Mouse (Mus musculus) intestine, postnatal 0 days (tissue): ENCODE results near the gene Gm12166. TPM values are rescaled to one million over a fixed set of nuclear protein-coding genes. Genes with fewer than 3 reads are reported as not detected.
A peak's percentile ranks its signal among the peaks of the same experiment; 100 is the strongest.
"Not testable (repeated sequence)": the region's sequence is repeated elsewhere in the genome, so short reads cannot be mapped to it uniquely, and the experiment has no call there.

Source experiments
- ATAC-seq: fragments of 200-750 bp; cut with Nextera tagmentation; 2 replicates; pipeline ENCODE4 v1.8.0; 2017; ENCODE audit warnings: mild to moderate bottlenecking, moderate TSS enrichment, moderate library complexity
- H3K27ac ChIP-seq: fragments of 300-500 bp; sonication (generic); 2 replicates; pipeline ENCODE4 v1.5.1; 2014; ENCODE audit warnings: mild to moderate bottlenecking, low read depth, low read length, moderate library complexity
- H3K27me3 ChIP-seq: fragments of 300-500 bp; sonication (generic); replicated peaks from 2 replicates; pipeline ENCODE4 v1.6.1; 2014; ENCODE audit warnings: low read length, mixed read lengths; ENCODE audit not compliant: control insufficient read depth, insufficient read depth
- H3K36me3 ChIP-seq: fragments of 300-500 bp; sonication (generic); 2 replicates; pipeline ENCODE4 v1.6.1; 2014; ENCODE audit warnings: mild to moderate bottlenecking, moderate library complexity; ENCODE audit not compliant: control insufficient read depth, insufficient read depth
- H3K4me1 ChIP-seq: fragments of 300-500 bp; sonication (generic); replicated peaks from 2 replicates; pipeline ENCODE4 v1.6.1; 2014; ENCODE audit warnings: antibody characterized with exemption, low read length, mixed read lengths; ENCODE audit not compliant: control insufficient read depth, insufficient read depth
- H3K4me2 ChIP-seq: fragments of 300-500 bp; sonication (generic); replicated peaks from 2 replicates; pipeline ENCODE4 v1.6.1; 2014; ENCODE audit warnings: low read depth, mild to moderate bottlenecking, moderate library complexity
- H3K4me3 ChIP-seq: fragments of 300-500 bp; sonication (generic); 2 replicates; pipeline ENCODE4 v1.5.1; 2014; ENCODE audit warnings: low read depth, low read length
- H3K9ac ChIP-seq: fragments of 300-500 bp; sonication (generic); 2 replicates; pipeline ENCODE4 v1.6.1; 2014; ENCODE audit warnings: mild to moderate bottlenecking, low read depth, low read length
- H3K9me3 ChIP-seq: fragments of 300-500 bp; sonication (generic); 2 replicates; pipeline ENCODE4 v1.6.1; 2016; ENCODE audit warnings: mixed run types; ENCODE audit not compliant: control insufficient read depth
- CTCF ChIP-seq: sonication (generic); IDR thresholded peaks from 2 replicates; pipeline ENCODE4 v1.5.1; 2016; ENCODE audit warnings: low read depth, mild to moderate bottlenecking, control low read depth, antibody characterized with exemption, moderate library complexity
- WGBS: fragments of 180-500 bp; shearing (Covaris S2); extraction: QIAGEN DNeasy Blood & Tissue Kit; methylation state at CpG from one replicate; pipeline ENCODE4 v1.1.7; 2014; 5-methylcytosine and 5-hydroxymethylcytosine counted together
- polyA plus RNA-seq: library from polyadenylated mRNA; unstranded; fragments of >200 nt; fragmentation: Nextera tagmentation; extraction: Ambion mirVana; gene quantifications from 2 replicates; pipeline ENCODE4 v1.2.1, GENCODE M21; 2015

The Gm12166 gene
- polyA plus RNA-seq, 1 experiment from 2014 or later, result 9.5 TPM

- H3K27me3 ChIP-seq, result peaks cover 21% of the 10 kb centered on the region
- peak overlapping the region; percentile 61 for H3K4me2 ChIP-seq
- H3K4me1 ChIP-seq, result no peaks in the 10 kb centered on the region
- H3K9me3 ChIP-seq, result no peaks in the 10 kb centered on the region
- no peak overlapping the region for H3K27ac ChIP-seq
- H3K9ac ChIP-seq, result no peak overlapping the region
- WGBS, result 11% methylated on average over 9 of the region's 9 CpGs
- H3K4me3 ChIP-seq, result peak overlapping the region; percentile 55; the same call in 1 of the 2 replicates
- TF ChIP-seq CTCF, result no peak
- ATAC-seq, result no peak
- peaks cover 5% of the 10 kb centered on the region; the same call in 1 of the 2 replicates for H3K36me3 ChIP-seq
Observed at GRCm38 (mm10) chr11:46058011-46058410, 5.9 kb upstream of the Gm12166 start.

GRCm38 (mm10) chr11:46056770-46057411, 4.8 kb upstream of the Gm12166 start:
- peak overlapping the region; percentile 79 for H3K27ac ChIP-seq
- peak overlapping the region; percentile 55 for H3K4me3 ChIP-seq
- H3K9ac ChIP-seq, result peak overlapping the region; percentile 68
- peak overlapping the region; percentile 61 for H3K4me2 ChIP-seq
- no peak for ATAC-seq
- TF ChIP-seq CTCF, result no peak
- peaks cover 21% of the 10 kb centered on the region for H3K27me3 ChIP-seq
- H3K36me3 ChIP-seq, result peaks cover 5% of the 10 kb centered on the region; the same call in 1 of the 2 replicates
- H3K9me3 ChIP-seq, result no peaks in the 10 kb centered on the region
- no peaks in the 10 kb centered on the region for H3K4me1 ChIP-seq
- 4% methylated on average over 25 of the region's 25 CpGs for WGBS

GRCm38 (mm10) chr11:46055896-46056769, 4.0 kb upstream of the Gm12166 start, which contains the start of gene Adam19:
TSS of gene Adam19 (plus strand) at chr11:46055992.
- Histone ChIP-seq H3K4me2 (peak within 1 kb of the TSS; percentile 61), H3K4me3 (peak within 1 kb of the TSS; percentile 55), H3K4me1 (no peaks in the 10 kb centered on the region), H3K27me3 (peaks cover 21% of the 10 kb centered on the region), H3K9me3 (no peaks in the 10 kb centered on the region), H3K36me3 (peaks cover 5% of the 10 kb centered on the region; the same call in 1 of the 2 replicates), H3K9ac (peak within 1 kb of the TSS; percentile 68), H3K27ac (peak within 1 kb of the TSS; percentile 79)
- 2% methylated on average over 50 of the region's 51 CpGs for WGBS
- peak; percentile 25; the same call in 1 of the 2 replicates for ATAC-seq
- peak; percentile 28 for TF ChIP-seq CTCF

- 22% methylated on average over 13 of the region's 13 CpGs for WGBS
- Histone ChIP-seq H3K36me3 (no peaks in the 10 kb centered on the region), H3K27ac (peak overlapping the region; percentile 79), H3K4me2 (peak overlapping the region; percentile 61), H3K9ac (no peak overlapping the region), H3K27me3 (peaks cover 21% of the 10 kb centered on the region), H3K4me1 (no peaks in the 10 kb centered on the region), H3K4me3 (peak overlapping the region; percentile 55), H3K9me3 (no peaks in the 10 kb centered on the region)
- TF ChIP-seq CTCF, result no peak
- no peak for ATAC-seq
Observed at GRCm38 (mm10) chr11:46054911-46055895, 3.1 kb upstream of the Gm12166 start.

- Histone ChIP-seq H3K4me3 (no peak overlapping the region), H3K27me3 (peaks cover 21% of the 10 kb centered on the region), H3K9me3 (no peaks in the 10 kb centered on the region), H3K27ac (no peak overlapping the region), H3K4me1 (no peaks in the 10 kb centered on the region), H3K9ac (no peak overlapping the region), H3K4me2 (no peak overlapping the region), H3K36me3 (no peaks in the 10 kb centered on the region)
- 49% methylated on average over 5 of the region's 5 CpGs for WGBS
- no peak for ATAC-seq
- no peak for TF ChIP-seq CTCF
Observed at GRCm38 (mm10) chr11:46054311-46054710, 2.2 kb upstream of the Gm12166 start.

GRCm38 (mm10) chr11:46053457-46053856, 1.3 kb upstream of the Gm12166 start:
- H3K4me1 ChIP-seq, ATAC-seq, H3K27ac ChIP-seq, H3K4me2 ChIP-seq, H3K9ac ChIP-seq, H3K36me3 ChIP-seq, H3K4me3 ChIP-seq, H3K9me3 ChIP-seq: not testable (repeated sequence)
- H3K27me3 ChIP-seq, result peaks cover 21% of the 10 kb centered on the region
- WGBS, result 97% methylated on average over 3 of the region's 3 CpGs
